Mouse (Mus musculus) embryonic facial prominence, embryonic 15.5 days (tissue): ENCODE data around the gene Ahcyl1. TPM values are rescaled to one million over a fixed set of nuclear protein-coding genes. Genes with fewer than 3 reads are reported as not detected.

Source experiments
- ATAC-seq: fragments of 200-750 bp; cut with Nextera tagmentation; 2 replicates; pipeline ENCODE4 v1.8.0; 2017; ENCODE audit warnings: low read depth, moderate TSS enrichment; ENCODE audit not compliant: insufficient number of reproducible peaks, low FRiP score, low TSS enrichment
- H3K27ac ChIP-seq: fragments of 300-500 bp; sonication (generic); replicated peaks from 2 replicates; pipeline ENCODE4 v1.5.1; 2015; ENCODE audit warnings: mild to moderate bottlenecking, inconsistent platforms
- H3K27me3 ChIP-seq: fragments of 300-500 bp; sonication (generic); 2 replicates; pipeline ENCODE4 v1.6.1; 2015; ENCODE audit warnings: inconsistent platforms
- H3K36me3 ChIP-seq: fragments of 300-500 bp; sonication (generic); 2 replicates; pipeline ENCODE4 v1.6.1; 2015; ENCODE audit warnings: mild to moderate bottlenecking, inconsistent platforms
- H3K4me1 ChIP-seq: fragments of 300-500 bp; sonication (generic); 2 replicates; pipeline ENCODE4 v1.6.1; 2015; ENCODE audit warnings: inconsistent platforms
- H3K4me2 ChIP-seq: fragments of 300-500 bp; sonication (generic); replicated peaks from 2 replicates; pipeline ENCODE4 v1.6.1; 2015; ENCODE audit warnings: mild to moderate bottlenecking, inconsistent platforms
- H3K4me3 ChIP-seq: fragments of 300-500 bp; sonication (generic); replicated peaks from 2 replicates; pipeline ENCODE4 v1.5.1; 2015; ENCODE audit warnings: mild to moderate bottlenecking, inconsistent platforms
- H3K9ac ChIP-seq: fragments of 300-500 bp; sonication (generic); 2 replicates; pipeline ENCODE4 v1.6.1; 2015; ENCODE audit warnings: inconsistent platforms
- H3K9me3 ChIP-seq: fragments of 300-500 bp; sonication (generic); replicated peaks from 2 replicates; pipeline ENCODE4 v1.6.1; 2016; ENCODE audit warnings: inconsistent platforms
- WGBS: fragments of 180-500 bp; shearing (Covaris S2); methylation state at CpG from one replicate; pipeline ENCODE4 v1.1.7; 2015; 5-methylcytosine and 5-hydroxymethylcytosine counted together
- polyA plus RNA-seq: library from polyadenylated mRNA; unstranded; fragments of >200 nt; fragmentation: Nextera tagmentation; extraction: Ambion mirVana; gene quantifications from 2 replicates; pipeline ENCODE4 v1.2.1, GENCODE M21; 2015

Ahcyl1 gene
- polyA plus RNA-seq, 1 experiment from 2014 or later, result 85.2 TPM

DNA sequence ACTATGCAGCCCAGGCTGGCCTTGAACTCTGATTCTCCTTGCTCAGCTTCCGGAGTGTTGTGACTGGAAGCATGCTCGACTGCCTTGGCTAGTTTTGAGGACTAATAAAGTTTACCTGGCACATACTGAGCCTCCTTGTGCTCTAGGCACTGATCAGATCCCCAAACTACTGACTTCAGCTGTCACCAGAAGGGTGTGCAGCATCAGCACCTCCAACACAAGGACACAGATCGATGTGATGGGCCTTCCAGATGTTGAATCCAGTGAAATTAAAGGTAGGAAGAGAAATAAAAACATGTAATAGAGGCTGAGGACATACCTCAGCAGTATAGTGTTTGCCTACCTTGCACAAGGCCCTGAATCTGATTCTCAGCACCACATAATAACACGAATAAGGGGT lies 66.9 kb downstream of the Ahcyl1 start:
- Histone ChIP-seq H3K27ac (no peak overlapping the region), H3K36me3 (peaks cover 36% of the 10 kb centered on the region), H3K9me3 (no peaks in the 10 kb centered on the region), H3K4me2 (no peak overlapping the region), H3K4me1 (peaks cover 7% of the 10 kb centered on the region), H3K9ac (no peak overlapping the region), H3K27me3 (no peaks in the 10 kb centered on the region), H3K4me3 (no peak overlapping the region)
- no peak for ATAC-seq
- 88% methylated on average over 4 of the region's 4 CpGs for WGBS

DNA sequence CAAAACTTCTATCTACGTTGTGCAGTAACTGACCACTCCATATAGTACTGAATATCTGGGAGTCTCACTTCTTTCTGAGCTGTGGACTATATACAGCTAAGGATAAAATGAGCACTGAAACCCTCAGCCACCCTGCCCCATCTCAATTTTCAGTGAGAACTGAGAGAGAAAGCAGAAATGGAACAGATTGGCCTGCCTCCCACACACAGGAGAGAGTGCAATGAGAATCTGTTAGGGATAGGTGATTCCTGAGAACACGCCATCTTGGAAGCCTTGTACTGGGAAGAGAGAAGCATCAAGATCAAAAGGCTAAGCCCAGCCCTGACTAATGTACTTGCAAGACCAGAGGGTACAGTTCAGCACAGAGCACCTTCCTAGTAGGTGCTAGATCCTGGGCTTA lies 67.8 kb downstream of the Ahcyl1 start:
- H3K36me3 ChIP-seq, result peaks cover 45% of the 10 kb centered on the region
- no peak overlapping the region for H3K27ac ChIP-seq
- H3K4me2 ChIP-seq, result no peak overlapping the region
- no peak for ATAC-seq
- WGBS, result 85% methylated on average over 2 of the region's 2 CpGs
- H3K4me1 ChIP-seq, result peaks cover 7% of the 10 kb centered on the region
- H3K4me3 ChIP-seq, result no peak overlapping the region
- no peaks in the 10 kb centered on the region for H3K9me3 ChIP-seq
- no peaks in the 10 kb centered on the region for H3K27me3 ChIP-seq
- no peak overlapping the region for H3K9ac ChIP-seq

DNA sequence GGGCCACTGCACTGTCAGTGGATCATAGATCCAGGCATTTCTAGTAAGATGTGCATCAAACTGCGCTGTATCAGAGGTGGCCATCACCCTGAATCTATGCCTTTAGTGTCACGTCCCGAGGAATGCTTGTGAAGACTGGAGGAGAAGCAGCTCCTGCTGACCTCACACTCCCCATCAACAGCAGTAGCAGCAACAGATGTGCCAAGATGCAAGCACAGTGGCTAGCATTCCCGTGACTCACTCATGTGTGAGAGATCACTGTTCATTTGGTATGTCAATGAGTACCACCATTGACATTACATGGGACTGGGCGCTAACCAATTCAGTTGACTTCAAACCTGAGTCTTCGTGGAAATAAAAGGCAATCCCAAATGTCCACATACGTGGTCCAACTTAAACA lies 68.7 kb downstream of the Ahcyl1 start:
- H3K9ac ChIP-seq, result no peak overlapping the region
- peaks cover 54% of the 10 kb centered on the region for H3K36me3 ChIP-seq
- H3K4me3 ChIP-seq, result no peak overlapping the region
- no peaks in the 10 kb centered on the region for H3K9me3 ChIP-seq
- H3K27me3 ChIP-seq, result no peaks in the 10 kb centered on the region
- 89% methylated on average over 7 of the region's 7 CpGs for WGBS
- H3K4me2 ChIP-seq, result no peak overlapping the region
- H3K27ac ChIP-seq, result no peak overlapping the region
- H3K4me1 ChIP-seq, result peaks cover 7% of the 10 kb centered on the region
- ATAC-seq, result no peak

DNA sequence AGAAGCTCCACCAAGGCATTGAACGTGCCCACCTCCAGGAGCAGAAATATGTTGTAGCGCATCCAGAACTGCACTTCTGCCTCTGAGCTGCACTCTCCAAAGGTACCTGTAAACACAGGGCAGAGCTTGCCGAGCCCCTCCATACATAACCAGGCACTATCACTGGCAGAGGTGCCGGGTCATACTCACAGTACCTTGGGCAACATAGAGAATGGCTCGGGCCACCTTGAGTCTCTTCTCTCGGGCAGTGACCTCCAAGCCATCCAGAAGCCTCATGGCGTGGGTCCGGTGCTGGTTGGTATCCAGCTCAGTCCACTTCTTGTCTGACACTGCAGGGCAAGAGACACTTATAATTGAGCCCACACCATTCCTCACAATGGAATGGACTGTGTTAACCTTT lies 69.6 kb downstream of the Ahcyl1 start:
- Histone ChIP-seq H3K27ac (no peak overlapping the region), H3K9ac (no peak overlapping the region), H3K4me2 (no peak overlapping the region), H3K9me3 (no peaks in the 10 kb centered on the region), H3K4me3 (no peak overlapping the region), H3K27me3 (no peaks in the 10 kb centered on the region), H3K4me1 (peaks cover 7% of the 10 kb centered on the region), H3K36me3 (peaks cover 63% of the 10 kb centered on the region)
- 96% methylated on average over 8 of the region's 8 CpGs for WGBS
- ATAC-seq, result no peak

DNA sequence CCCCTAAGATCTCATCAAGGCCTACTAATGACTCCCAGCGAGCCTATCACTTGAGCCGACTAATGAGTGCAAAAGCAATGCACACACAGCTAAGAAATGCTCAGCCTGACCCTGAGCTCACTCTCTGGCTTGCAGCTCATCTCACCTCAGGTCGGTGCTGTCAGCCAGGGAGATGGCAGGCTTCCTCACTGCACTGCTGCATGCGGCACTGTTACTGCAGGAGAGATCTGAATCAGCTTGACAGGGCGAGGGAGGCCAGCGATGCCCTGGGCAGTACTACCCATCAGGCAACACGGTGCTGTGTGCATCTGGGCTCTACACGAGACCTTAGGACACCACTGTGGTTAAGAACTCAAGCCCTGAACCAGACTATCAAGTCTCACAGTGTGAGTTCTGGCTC lies 70.8 kb downstream of the Ahcyl1 start:
- Histone ChIP-seq H3K4me1 (peaks cover 7% of the 10 kb centered on the region), H3K27me3 (no peaks in the 10 kb centered on the region), H3K9ac (no peak overlapping the region), H3K4me2 (no peak overlapping the region), H3K36me3 (peaks cover 75% of the 10 kb centered on the region), H3K4me3 (no peak overlapping the region), H3K27ac (no peak overlapping the region), H3K9me3 (no peaks in the 10 kb centered on the region)
- ATAC-seq, result no peak
- WGBS, result 87% methylated on average over 8 of the region's 8 CpGs

DNA sequence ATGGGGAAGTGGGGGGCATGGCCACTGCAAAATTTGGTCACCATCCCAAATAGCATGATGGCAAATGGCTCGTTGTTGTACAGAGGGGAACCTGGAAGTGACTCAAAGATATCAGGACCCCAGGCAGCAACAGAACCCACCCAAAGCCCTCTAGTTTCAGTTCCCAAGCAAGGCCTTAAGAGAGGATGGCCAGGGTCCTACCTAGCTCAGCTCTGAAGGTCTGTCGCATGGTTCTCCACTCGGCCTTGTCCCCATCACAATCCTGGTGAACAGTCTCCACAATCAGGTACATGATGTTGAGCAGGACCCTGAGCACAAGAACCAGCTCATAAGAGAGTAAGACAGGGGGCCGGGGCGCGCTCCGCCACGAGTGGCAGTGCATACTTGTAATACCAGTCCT lies 71.9 kb downstream of the Ahcyl1 start:
- no peak for ATAC-seq
- H3K27ac ChIP-seq, result no peak overlapping the region
- no peak overlapping the region for H3K4me3 ChIP-seq
- H3K9ac ChIP-seq, result no peak overlapping the region
- no peaks in the 10 kb centered on the region for H3K27me3 ChIP-seq
- no peak overlapping the region for H3K4me2 ChIP-seq
- 98% methylated on average over 8 of the region's 8 CpGs for WGBS
- H3K36me3 ChIP-seq, result peaks cover 81% of the 10 kb centered on the region
- no peaks in the 10 kb centered on the region for H3K9me3 ChIP-seq
- no peaks in the 10 kb centered on the region for H3K4me1 ChIP-seq

DNA sequence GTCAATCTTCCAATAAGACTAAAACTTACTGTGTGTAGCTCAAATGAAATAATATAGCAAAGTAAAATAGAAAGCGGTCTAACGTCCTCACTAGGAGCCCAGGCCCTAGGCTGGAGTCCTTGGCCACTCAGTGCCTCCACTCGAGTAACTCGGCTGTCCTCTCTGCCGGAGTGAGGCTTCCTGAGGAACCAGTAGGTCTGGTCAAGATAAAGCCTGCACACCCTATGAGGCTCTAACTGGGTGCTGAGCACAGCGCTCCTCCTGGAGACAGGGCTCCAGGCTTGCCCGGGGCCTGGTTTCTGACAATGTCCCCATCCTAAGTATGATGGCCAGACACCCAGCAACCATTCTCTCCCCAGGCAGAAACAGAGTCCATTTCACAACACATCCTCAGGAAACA lies 73.8 kb downstream of the Ahcyl1 start:
- H3K4me2 ChIP-seq, result no peak overlapping the region
- no peak for ATAC-seq
- peaks cover 97% of the 10 kb centered on the region for H3K36me3 ChIP-seq
- no peak overlapping the region for H3K27ac ChIP-seq
- H3K27me3 ChIP-seq, result no peaks in the 10 kb centered on the region
- H3K9me3 ChIP-seq, result no peaks in the 10 kb centered on the region
- 94% methylated on average over 7 of the region's 7 CpGs for WGBS
- no peaks in the 10 kb centered on the region for H3K4me1 ChIP-seq
- no peak overlapping the region for H3K9ac ChIP-seq
- H3K4me3 ChIP-seq, result no peak overlapping the region

DNA sequence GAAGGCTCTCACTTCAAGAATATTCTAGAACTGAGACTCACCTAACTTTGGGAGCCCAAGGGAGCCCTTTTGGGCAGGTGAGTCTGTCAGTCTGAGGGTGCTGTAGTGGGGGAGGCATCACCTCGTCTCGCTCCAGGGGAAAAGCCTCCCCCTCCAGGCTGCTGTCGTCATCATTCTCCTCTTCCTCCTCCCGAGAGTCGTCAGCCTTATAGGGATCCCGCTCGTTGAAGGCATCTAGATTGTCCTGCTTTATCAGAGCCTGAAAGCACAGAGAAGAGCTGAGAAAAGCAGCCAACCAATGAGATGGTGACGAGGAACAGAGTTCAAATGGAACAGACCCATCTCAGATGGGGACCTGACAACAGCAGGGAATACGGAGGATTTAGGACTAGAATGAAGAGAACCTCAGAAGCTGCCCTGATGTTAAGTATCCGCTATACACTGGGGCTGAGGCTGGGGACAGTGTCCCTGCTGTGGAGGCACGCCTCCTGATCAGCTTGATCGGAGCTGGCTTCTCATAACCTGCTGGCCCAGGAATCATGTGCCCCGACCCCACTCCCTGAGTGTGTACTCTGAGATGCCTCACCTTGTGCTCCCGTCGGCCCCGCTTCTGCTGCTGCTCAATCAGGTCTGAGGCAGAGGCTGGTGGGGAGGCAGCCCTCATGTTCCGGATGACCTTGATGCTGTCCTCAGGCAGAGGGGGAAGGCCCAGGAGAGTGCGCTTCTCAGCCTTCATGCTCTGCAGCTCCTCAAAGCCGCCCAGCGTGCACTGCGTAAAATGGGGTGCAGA lies 74.9 kb downstream of the Ahcyl1 start:
- H3K27me3 ChIP-seq, result no peaks in the 10 kb centered on the region
- no peaks in the 10 kb centered on the region for H3K9me3 ChIP-seq
- WGBS, result 90% methylated on average over 21 of the region's 21 CpGs
- H3K4me1 ChIP-seq, result no peaks in the 10 kb centered on the region
- peaks cover 97% of the 10 kb centered on the region for H3K36me3 ChIP-seq
- no peak overlapping the region for H3K9ac ChIP-seq
- no peak for ATAC-seq
- no peak overlapping the region for H3K27ac ChIP-seq
- no peak overlapping the region for H3K4me3 ChIP-seq
- no peak overlapping the region for H3K4me2 ChIP-seq

DNA sequence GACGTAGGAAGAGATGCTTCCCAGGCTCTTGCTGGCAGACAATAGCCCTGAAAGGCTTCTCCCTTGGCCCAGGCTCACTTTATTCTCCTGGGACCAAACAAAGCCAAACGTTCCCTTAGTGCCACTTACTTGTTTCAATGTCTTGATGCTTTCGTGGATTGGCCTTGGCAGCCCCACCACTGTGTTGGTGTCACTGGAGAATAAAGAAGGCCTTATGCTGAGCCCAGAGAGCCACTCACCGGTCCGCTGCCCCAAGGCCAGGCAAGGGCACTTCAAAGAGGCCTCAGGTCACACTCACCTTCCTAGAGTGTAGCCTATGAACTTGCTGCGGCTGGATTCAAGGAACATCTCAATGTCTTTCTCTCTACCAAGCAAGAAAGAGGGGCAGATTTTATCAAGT lies 76.4 kb downstream of the Ahcyl1 start:
- Histone ChIP-seq H3K9ac (no peak overlapping the region), H3K36me3 (peaks cover 97% of the 10 kb centered on the region), H3K9me3 (no peaks in the 10 kb centered on the region), H3K27me3 (no peaks in the 10 kb centered on the region), H3K27ac (no peak overlapping the region), H3K4me2 (no peak overlapping the region), H3K4me3 (no peak overlapping the region), H3K4me1 (no peaks in the 10 kb centered on the region)
- ATAC-seq, result no peak
- WGBS, result 83% methylated on average over 6 of the region's 6 CpGs

DNA sequence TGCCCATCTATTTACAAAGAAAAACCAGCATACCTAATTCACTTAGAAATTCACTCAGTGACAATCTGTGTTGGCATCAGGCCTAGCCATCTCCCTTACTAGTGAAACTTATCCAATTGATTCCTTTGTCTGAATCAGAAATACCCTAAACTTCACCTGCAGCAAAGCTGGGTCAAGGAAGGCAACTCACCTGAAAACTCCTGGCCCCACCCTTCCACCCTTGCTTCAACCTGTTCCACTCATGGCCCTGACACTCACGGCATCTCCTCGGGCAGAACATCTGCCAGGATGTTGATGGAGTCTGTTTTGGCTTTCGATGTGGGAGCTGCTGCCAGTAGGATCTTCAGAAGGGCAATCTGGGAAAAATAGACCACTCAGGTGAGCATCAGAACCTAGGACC lies 78.6 kb downstream of the Ahcyl1 start:
- H3K9ac ChIP-seq, result no peak overlapping the region
- no peak overlapping the region for H3K4me2 ChIP-seq
- no peaks in the 10 kb centered on the region for H3K27me3 ChIP-seq
- 85% methylated on average over 3 of the region's 3 CpGs for WGBS
- ATAC-seq, result no peak
- H3K4me1 ChIP-seq, result no peaks in the 10 kb centered on the region
- H3K27ac ChIP-seq, result no peak overlapping the region
- H3K9me3 ChIP-seq, result no peaks in the 10 kb centered on the region
- H3K36me3 ChIP-seq, result peaks cover 97% of the 10 kb centered on the region
- no peak overlapping the region for H3K4me3 ChIP-seq
